Mouse (Mus musculus) embryonic facial prominence, embryonic 11.5 days (tissue): Measurements from ENCODE around the gene Parp1. TPM values are rescaled to one million over a fixed set of nuclear protein-coding genes. Genes with fewer than 3 reads are reported as not detected.
A peak's percentile ranks its signal among the peaks of the same experiment; 100 is the strongest.

Experiments
- ATAC-seq: fragments of 200-750 bp; cut with Nextera tagmentation; replicated peaks from 2 replicates; pipeline ENCODE4 v1.8.0; 2017; ENCODE audit warnings: low read depth; ENCODE audit not compliant: insufficient number of reproducible peaks, low FRiP score, low TSS enrichment
- DNase-seq: peaks from one replicate; pipeline ENCODE4 v3.0.0-alpha.2; 2015; ENCODE audit warnings: low spot score
- H3K27ac ChIP-seq: fragments of 300-500 bp; sonication (generic); replicated peaks from 2 replicates; pipeline ENCODE4 v1.5.1; 2014; ENCODE audit warnings: mild to moderate bottlenecking, low read depth, low read length, control low read depth
- H3K27me3 ChIP-seq: fragments of 300-500 bp; sonication (generic); 2 replicates; pipeline ENCODE4 v1.6.1; 2014; ENCODE audit warnings: mild to moderate bottlenecking, low read length, moderate library complexity, mixed read lengths; ENCODE audit not compliant: control insufficient read depth, insufficient read depth
- H3K36me3 ChIP-seq: fragments of 300-500 bp; sonication (generic); replicated peaks from 2 replicates; pipeline ENCODE4 v1.6.1; 2014; ENCODE audit warnings: low read depth, mild to moderate bottlenecking, low read length, moderate library complexity, mixed read lengths; ENCODE audit not compliant: control insufficient read depth, insufficient read depth
- H3K4me1 ChIP-seq: fragments of 300-500 bp; sonication (generic); 2 replicates; pipeline ENCODE4 v1.6.1; 2014; ENCODE audit warnings: low read length, mixed read lengths; ENCODE audit not compliant: control insufficient read depth, insufficient read depth
- H3K4me2 ChIP-seq: fragments of 300-500 bp; sonication (generic); 2 replicates; pipeline ENCODE4 v1.6.1; 2014; ENCODE audit warnings: low read depth, mild to moderate bottlenecking, control low read depth, low read length, moderate library complexity
- H3K4me3 ChIP-seq: fragments of 300-500 bp; sonication (generic); 2 replicates; pipeline ENCODE4 v1.5.1; 2014; ENCODE audit warnings: low read depth, low read length, control low read depth
- H3K9ac ChIP-seq: fragments of 300-500 bp; sonication (generic); replicated peaks from 2 replicates; pipeline ENCODE4 v1.6.1; 2014; ENCODE audit warnings: mild to moderate bottlenecking, control low read depth, low read length
- H3K9me3 ChIP-seq: fragments of 300-500 bp; sonication (generic); replicated peaks from 2 replicates; pipeline ENCODE4 v1.6.1; 2016; ENCODE audit warnings: mild to moderate bottlenecking, low read length, inconsistent platforms, mixed read lengths; ENCODE audit not compliant: control insufficient read depth
- WGBS: fragments of 180-500 bp; shearing (Covaris S2); extraction: QIAGEN DNeasy Blood & Tissue Kit; methylation state at CpG from one replicate; pipeline ENCODE4 v1.1.7; 2014; 5-methylcytosine and 5-hydroxymethylcytosine counted together
- microRNA-seq: library from miRNA; unstranded; fragments of <30 nt; microRNA quantifications from one replicate; pipeline ENCODE4, GENCODE M21; 2016; ENCODE audit warnings: borderline number of aligned reads
- polyA plus RNA-seq: library from polyadenylated mRNA; unstranded; fragments of >200 nt; fragmentation: Nextera tagmentation; extraction: Ambion mirVana; gene quantifications from 2 replicates; pipeline ENCODE4 v1.2.1, GENCODE M21; 2014

The Parp1 gene
- polyA plus RNA-seq, 1 experiment from 2014 or later, result 163 TPM

- H3K36me3 ChIP-seq, result no peaks in the 10 kb centered on the region; the same call in 1 of the 2 replicates
- peak overlapping the region; percentile 99 for H3K9ac ChIP-seq
- ATAC-seq (peak; percentile 45), DNase-seq (peak; percentile 55)
- 4% methylated on average over 50 of the region's 50 CpGs for WGBS
- no peaks in the 10 kb centered on the region for H3K9me3 ChIP-seq
- no peaks in the 10 kb centered on the region for H3K27me3 ChIP-seq
- peak overlapping the region; percentile 84 for H3K4me2 ChIP-seq
- peak overlapping the region; percentile 94 for H3K27ac ChIP-seq
- peaks cover 3% of the 10 kb centered on the region; the same call in 1 of the 2 replicates for H3K4me1 ChIP-seq
- peak overlapping the region; percentile 98 for H3K4me3 ChIP-seq
These were observed 72.9 kb downstream of the Parp1 start for GRCm38 (mm10) chr1:180641518-180642227.

GRCm38 (mm10) chr1:180642228-180642564 is 73.5 kb downstream of the Parp1 start:
- no peak for DNase-seq
- no peak overlapping the region for H3K27ac ChIP-seq
- no peaks in the 10 kb centered on the region for H3K27me3 ChIP-seq
- no peak for ATAC-seq
- peak overlapping the region; percentile 99; the same call in 1 of the 2 replicates for H3K9ac ChIP-seq
- peak overlapping the region; percentile 98 for H3K4me3 ChIP-seq
- no peaks in the 10 kb centered on the region for H3K9me3 ChIP-seq
- H3K36me3 ChIP-seq, result no peaks in the 10 kb centered on the region; the same call in 1 of the 2 replicates
- peaks cover 3% of the 10 kb centered on the region; the same call in 1 of the 2 replicates for H3K4me1 ChIP-seq
- peak overlapping the region; percentile 84 for H3K4me2 ChIP-seq
- WGBS, result 83% methylated on average over 8 of the region's 8 CpGs

Small RNAs within 50 kb of the gene (microRNA-seq; reads per million reads assigned to microRNA genes)
- not detected for gene Mir6904

Other genes starting within 250 kb of the Parp1 start
- gene Itpkb, start 238.4 kb upstream of the Parp1 start, polyA plus RNA-seq, result 3.4 and 3.8 TPM in 2 replicates
- gene Stum, start 85.4 kb upstream of the Parp1 start, polyA plus RNA-seq, result 1.3 and 1.4 TPM in 2 replicates
- gene Lin9, start 72.2 kb downstream of the Parp1 start, polyA plus RNA-seq, result 23.1 and 24.6 TPM in 2 replicates
- gene Mixl1, start 128.1 kb downstream of the Parp1 start, polyA plus RNA-seq, result 0.20 and 0.74 TPM in 2 replicates
- gene Acbd3, start 157.1 kb downstream of the Parp1 start, polyA plus RNA-seq, result 19.1 and 20.3 TPM in 2 replicates
- gene H3f3a, start 245.0 kb downstream of the Parp1 start, polyA plus RNA-seq, result 3,882 and 3,910 TPM in 2 replicates